Mouse (Mus musculus) layer of hippocampus, postnatal 25 days (tissue): Measurements from ENCODE around the gene Olfr1353. TPM values are rescaled to one million over a fixed set of nuclear protein-coding genes. Genes with fewer than 3 reads are reported as not detected.
"Not testable (repeated sequence)": the region's sequence is repeated elsewhere in the genome, so short reads cannot be mapped to it uniquely, and the experiment has no call there.

Source experiments
- DNase-seq, 2 experiments: peaks; one replicate each; pipeline ENCODE4 v3.0.0; 2022; ENCODE audit warnings: mixed read lengths in 2 of 2, low spot score in 1 of 2; ENCODE audit errors: extremely low spot score in 1 of 2
- total RNA-seq, 2 experiments: library from RNA; stranded (reverse); gene quantifications; 2 replicates each; pipeline ENCODE4 v1.2.3; 2021

Olfr1353 gene
- total RNA-seq, result not detected

GRCm38 (mm10) chr10:78963009-78963408, at the start of gene Olfr1353:
TSS of gene Olfr1353 (plus strand) at chr10:78963309.
- DNase-seq, result not testable (repeated sequence)

- DNase-seq, result not testable (repeated sequence)
These were observed 12.8 kb upstream of the Olfr1353 start, which contains the start of gene Olfr8 for GRCm38 (mm10) chr10:78950336-78950735. TSS of gene Olfr8 (plus strand) at chr10:78950636.

- no peak for DNase-seq
These were observed 17.6 kb downstream of the Olfr1353 start, which contains the start of gene Olfr1352 for GRCm38 (mm10) chr10:78980750-78981149. TSS of gene Olfr1352 (plus strand) at chr10:78981050.

- no peak for DNase-seq
These were observed 49.1 kb downstream of the Olfr1353 start, which contains the start of gene Olfr1351 for GRCm38 (mm10) chr10:79012172-79012571. TSS of gene Olfr1351 (plus strand) at chr10:79012472.

Other genes starting within 250 kb of the Olfr1353 start
- not detected for gene Casp14, start 245.0 kb upstream of the Olfr1353 start, total RNA-seq
- under 1 TPM; 0.42 to 0.47 TPM for gene Ccdc105, start 210.2 kb upstream of the Olfr1353 start, total RNA-seq
- gene Slc1a6, start 182.8 kb upstream of the Olfr1353 start, total RNA-seq, result 10 to 100 TPM; 11.0 to 12.5 TPM
- not detected for gene Olfr1356, start 111.1 kb upstream of the Olfr1353 start, total RNA-seq
- gene Olfr1355, start 87.8 kb upstream of the Olfr1353 start, total RNA-seq, result not detected
- not detected for gene Olfr1354, start 50.1 kb upstream of the Olfr1353 start, total RNA-seq
- gene Olfr8, start 12.7 kb upstream of the Olfr1353 start, total RNA-seq, result not detected
- not detected for gene Olfr1352, start 17.7 kb downstream of the Olfr1353 start, total RNA-seq
- gene Olfr1351, start 49.2 kb downstream of the Olfr1353 start, total RNA-seq, result not detected
- not detected for gene Olfr57, start 65.4 kb downstream of the Olfr1353 start, total RNA-seq
- 10 to 100 TPM; 22.6 to 24.5 TPM for gene 2610008E11Rik, start 134.3 kb downstream of the Olfr1353 start, total RNA-seq
- not detected for gene Vmn2r80, start 185.5 kb downstream of the Olfr1353 start, total RNA-seq